Mouse (Mus musculus): ENCODE results near the gene Casq2. TPM values are rescaled to one million over a fixed set of nuclear protein-coding genes. Genes with fewer than 3 reads are reported as not detected.

Gene Casq2
- total RNA-seq, 2 experiments from 2014 or later, result 116 to 133 TPM

GRCm38 (mm10) chr3:102070360-102070759, 15.9 kb upstream of the Casq2 start:
- DNase-seq, result no peak
- intact Hi-C loops (cut with DNase I; ENCODE audit: low total_unique reads), result no loop called here

GRCm38 (mm10) chr3:102071016-102071415, 15.2 kb upstream of the Casq2 start:
- DNase-seq, result no peak
- intact Hi-C loops (cut with DNase I; ENCODE audit: low total_unique reads), result no loop called here

DNA sequence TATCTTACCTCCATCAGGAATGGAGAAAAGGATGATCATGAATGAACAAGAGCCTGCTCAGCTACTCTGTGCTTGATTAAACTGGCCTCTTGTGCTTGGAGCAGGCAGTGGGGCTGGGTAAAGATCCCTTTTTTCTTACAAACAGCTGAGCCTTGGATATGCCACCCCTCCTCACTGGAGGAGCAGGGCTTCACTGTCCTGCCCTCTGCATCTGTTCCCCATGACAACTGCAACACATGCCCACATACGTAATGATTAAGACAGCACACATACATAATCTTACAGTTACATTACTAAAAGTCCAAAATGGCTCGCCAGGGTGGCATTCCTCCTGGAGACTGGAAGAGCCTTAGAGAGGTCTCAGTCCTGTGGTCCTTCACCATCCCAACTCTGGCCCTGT, 6.8 kb upstream of the Casq2 start:
- intact Hi-C loops (cut with DNase I; ENCODE audit: low total_unique reads), result no loop called here
- DNase-seq, result no peak

- intact Hi-C loops (cut with DNase I; ENCODE audit: low total_unique reads), result loop anchor here (2.0 kb wide), 1 partner anchor 161 kb away; no protein-coding TSS in a partner anchor
- peak; percentile 78 for DNase-seq
Measured at GRCm38 (mm10) chr3:102081862-102082261, 4.4 kb upstream of the Casq2 start.

- intact Hi-C loops (cut with DNase I; ENCODE audit: low total_unique reads), result no loop called here
- no peak for DNase-seq
Measured at GRCm38 (mm10) chr3:102083589-102084230, 2.5 kb upstream of the Casq2 start.

DNA sequence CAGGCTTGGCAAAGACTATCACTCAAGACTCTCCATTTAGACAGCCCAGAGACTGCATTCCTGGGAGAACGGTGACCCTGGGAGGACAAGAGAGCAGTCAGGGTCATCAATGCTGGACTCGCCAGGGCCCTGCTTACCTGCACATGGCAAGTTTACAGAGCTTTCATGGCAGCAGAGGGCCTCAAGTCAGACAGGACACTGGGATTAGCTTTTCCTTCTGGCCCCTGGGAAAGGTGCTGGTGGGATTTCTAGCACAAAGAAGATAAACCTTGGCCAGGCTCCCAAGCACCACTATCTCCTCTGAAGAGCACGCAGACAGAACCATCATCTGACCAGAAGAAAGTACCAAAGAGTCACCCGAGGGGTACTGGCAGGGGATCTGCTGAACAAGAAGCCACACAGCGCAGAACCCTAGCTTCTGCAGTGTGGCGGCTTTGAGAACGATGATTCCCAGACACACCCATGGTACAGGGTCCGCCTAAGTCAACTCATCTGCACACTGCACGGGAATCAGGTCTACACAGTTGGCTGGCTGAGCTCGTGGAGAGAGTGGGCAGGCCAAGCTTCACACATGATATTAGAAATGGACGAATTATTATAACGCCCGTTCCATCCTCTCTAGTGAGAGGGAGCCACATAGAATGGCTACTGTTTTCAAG, 1.3 kb upstream of the Casq2 start:
- intact Hi-C loops (cut with DNase I; ENCODE audit: low total_unique reads), result no loop called here
- no peak for DNase-seq

GRCm38 (mm10) chr3:102085719-102086118, 496 bp upstream of the Casq2 start:
- peak; percentile 64 for DNase-seq
- intact Hi-C loops (cut with DNase I; ENCODE audit: low total_unique reads), result no loop called here

DNA sequence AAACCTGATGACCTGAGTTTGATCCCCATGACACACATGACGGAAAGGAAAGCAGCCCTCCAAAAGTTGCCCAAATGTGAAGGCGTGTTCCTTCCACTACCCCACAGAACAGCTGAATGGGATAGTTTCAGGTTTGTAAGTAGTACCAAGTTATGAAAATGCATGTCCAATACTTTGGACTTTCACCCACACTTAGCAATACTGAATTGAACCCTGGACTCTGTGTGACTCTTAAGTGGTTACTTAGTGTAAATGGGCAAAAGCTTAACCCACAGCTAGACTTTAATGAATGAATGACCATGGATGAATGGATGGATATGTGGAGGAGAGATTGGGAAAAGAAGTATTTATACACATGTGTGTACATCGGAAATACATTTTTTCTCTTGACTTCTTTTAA, 8.6 kb downstream of the Casq2 start:
- intact Hi-C loops (cut with DNase I; ENCODE audit: low total_unique reads), result no loop called here
- DNase-seq, result no peak

- DNase-seq, result peak; percentile 53
- intact Hi-C loops (cut with DNase I; ENCODE audit: low total_unique reads), result no loop called here
Measured at GRCm38 (mm10) chr3:102095412-102095811, 9.2 kb downstream of the Casq2 start.

- intact Hi-C loops (cut with DNase I; ENCODE audit: low total_unique reads), result no loop called here
- no peak for DNase-seq
Measured at GRCm38 (mm10) chr3:102096366-102096765, 10.2 kb downstream of the Casq2 start.

DNA sequence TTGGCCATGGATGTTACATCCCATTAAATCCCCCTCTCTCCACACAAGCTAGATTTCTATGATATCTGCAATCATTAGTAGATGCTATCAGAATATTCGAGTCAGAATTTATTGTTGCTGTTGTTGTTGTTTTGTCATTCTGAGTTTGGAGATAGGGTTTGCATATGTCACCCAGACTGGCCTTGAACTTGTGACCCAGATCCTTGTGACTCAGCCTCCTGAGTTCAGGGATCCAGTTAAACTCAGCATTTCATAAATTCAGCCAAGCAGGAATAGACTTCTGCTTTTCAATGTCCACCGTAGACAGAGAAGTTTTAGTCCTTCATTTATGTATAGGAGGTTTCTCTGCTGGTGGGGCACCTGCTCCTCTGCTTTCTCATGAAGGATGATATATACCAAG, 10.8 kb downstream of the Casq2 start:
- intact Hi-C loops (cut with DNase I; ENCODE audit: low total_unique reads), result no loop called here
- no peak for DNase-seq

DNA sequence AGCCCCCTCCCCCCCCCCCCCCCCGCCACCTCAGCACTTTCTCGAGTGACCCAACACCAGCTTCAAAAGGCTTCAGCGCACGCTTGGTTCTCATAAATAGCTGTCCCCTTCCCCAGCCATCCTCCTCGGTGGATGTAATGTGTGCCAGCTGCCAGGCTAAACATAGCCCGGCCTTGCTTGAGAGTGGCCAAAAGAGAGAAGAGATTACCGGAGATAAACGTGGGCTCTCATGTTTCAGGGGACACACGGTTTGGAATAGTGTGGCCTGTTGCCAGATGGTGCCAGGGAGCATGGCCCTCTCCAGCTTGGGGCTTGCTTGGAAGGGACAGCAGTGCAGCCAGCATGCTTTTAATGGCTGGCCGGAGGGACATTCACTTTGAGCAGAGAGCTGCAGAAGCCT, 13.0 kb downstream of the Casq2 start:
- peak; percentile 56 for DNase-seq
- intact Hi-C loops (cut with DNase I; ENCODE audit: low total_unique reads), result no loop called here

DNA sequence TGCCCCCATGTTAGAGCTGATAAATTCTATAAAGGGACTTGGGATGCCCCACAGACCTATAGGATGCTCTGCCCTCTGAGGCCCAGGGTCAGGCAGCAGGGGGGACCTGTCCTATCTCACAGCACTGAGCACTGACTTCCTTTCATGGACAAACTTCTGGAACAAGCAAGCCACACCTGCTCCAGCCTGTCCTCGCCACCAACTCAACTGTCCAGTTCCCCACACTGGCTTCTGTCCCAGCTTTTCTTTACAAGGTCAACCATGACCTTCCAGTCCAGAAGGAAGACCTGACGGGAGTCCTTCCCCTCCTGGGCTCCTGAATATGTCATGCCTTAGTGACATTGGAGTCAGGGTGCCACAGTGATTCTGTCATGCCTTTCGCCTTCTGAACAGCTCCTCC, 13.6 kb downstream of the Casq2 start:
- intact Hi-C loops (cut with DNase I; ENCODE audit: low total_unique reads), result no loop called here
- DNase-seq, result no peak

DNA sequence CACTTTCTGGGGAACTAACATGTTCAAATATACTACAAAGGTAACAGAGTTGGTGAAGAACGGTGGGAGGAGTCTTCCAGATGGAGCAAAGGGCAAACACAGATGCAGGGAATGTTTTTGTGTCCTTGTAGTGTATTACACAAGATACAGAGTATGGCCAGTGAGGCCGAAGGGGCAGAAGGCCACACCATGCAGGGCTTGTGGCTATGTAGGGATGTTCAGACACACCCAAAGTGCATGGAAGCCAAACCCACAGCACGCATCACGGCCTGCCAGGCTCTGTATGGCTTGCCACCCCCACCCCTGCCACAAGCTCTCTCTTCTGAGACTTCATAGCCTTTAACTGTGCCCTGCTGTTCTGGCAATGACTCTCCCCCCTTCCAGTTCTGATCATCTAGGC, 15.2 kb downstream of the Casq2 start:
- no peak for DNase-seq
- intact Hi-C loops (cut with DNase I; ENCODE audit: low total_unique reads), result no loop called here

DNA sequence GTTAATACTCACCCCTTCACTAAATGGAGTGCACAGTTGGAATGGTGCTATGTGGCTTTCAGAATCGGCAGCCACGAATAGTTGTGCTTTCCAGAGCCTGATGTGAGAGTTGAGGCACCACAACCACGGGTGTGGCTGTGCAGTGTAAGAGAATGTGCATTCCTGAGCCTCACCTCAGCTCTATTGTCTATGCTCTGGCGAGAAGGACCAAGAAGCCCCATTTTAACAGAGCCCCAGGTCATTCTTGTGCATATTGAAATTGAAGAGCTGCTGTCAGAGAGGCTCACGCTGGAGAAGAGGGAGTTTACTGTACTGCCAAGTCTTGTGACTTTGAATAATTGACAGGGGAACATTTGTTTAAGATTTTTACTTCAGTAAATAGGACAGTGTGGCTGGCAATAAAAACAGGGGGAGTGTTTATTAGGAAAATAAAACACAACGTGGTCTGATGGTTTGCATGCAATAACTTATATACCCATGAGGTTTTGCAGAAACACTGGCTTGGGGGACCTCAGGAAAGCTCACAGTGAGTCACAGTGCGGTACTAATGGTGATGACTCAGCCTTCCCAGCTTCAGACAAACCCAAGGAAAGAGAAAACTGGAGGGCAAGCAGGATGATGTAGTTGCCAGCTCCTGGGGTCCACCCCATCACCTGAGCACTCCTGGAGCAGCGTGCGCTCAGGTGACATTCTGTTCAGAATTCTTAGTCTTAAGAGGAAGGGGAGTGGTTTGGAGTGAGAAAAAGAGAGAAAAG, 17.8 kb downstream of the Casq2 start:
- no peak for DNase-seq
- intact Hi-C loops (cut with DNase I; ENCODE audit: low total_unique reads), result no loop called here

DNA sequence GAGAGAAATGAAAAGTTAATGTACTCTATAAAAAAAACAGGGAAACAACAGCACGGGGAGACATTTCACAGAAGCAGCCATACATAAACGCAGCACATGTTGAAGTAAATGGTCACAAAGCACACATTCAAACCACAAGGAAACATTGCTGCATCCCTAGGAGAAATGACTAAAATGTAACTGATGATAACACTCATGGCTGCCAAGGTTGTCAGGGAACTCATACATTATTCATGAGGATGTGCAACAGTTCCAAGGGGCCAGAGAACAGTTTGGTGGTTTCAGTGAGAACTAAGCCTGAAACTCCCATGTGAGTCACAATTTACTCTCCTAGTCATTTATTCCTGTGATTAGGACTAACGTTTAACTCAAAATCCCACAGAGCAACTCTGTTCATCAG, 22.0 kb downstream of the Casq2 start:
- intact Hi-C loops (cut with DNase I; ENCODE audit: low total_unique reads), result no loop called here
- DNase-seq, result no peak

- DNase-seq, result no peak
- intact Hi-C loops (cut with DNase I; ENCODE audit: low total_unique reads), result no loop called here
Measured at GRCm38 (mm10) chr3:102111979-102112599, 25.9 kb downstream of the Casq2 start.

GRCm38 (mm10) chr3:102120947-102121346, 34.7 kb downstream of the Casq2 start:
- no peak for DNase-seq
- intact Hi-C loops (cut with DNase I; ENCODE audit: low total_unique reads), result no loop called here

- no peak for DNase-seq
- intact Hi-C loops (cut with DNase I; ENCODE audit: low total_unique reads), result no loop called here
Measured at GRCm38 (mm10) chr3:102122046-102122445, 35.8 kb downstream of the Casq2 start.

GRCm38 (mm10) chr3:102123654-102124053, 37.4 kb downstream of the Casq2 start:
- no peak for DNase-seq
- intact Hi-C loops (cut with DNase I; ENCODE audit: low total_unique reads), result no loop called here
